Mouse (Mus musculus) heart, adult 2 months (tissue): Measurements from ENCODE around the gene Thtpa. TPM values are rescaled to one million over a fixed set of nuclear protein-coding genes. Genes with fewer than 3 reads are reported as not detected.
A peak's percentile ranks its signal among the peaks of the same experiment; 100 is the strongest.

Experiments used
- DNase-seq, 2 experiments: peaks; one replicate each; pipeline ENCODE4 v3.0.0; 2021
- H3K27ac ChIP-seq: fragments of 200-600 bp; 2 replicates; pipeline ENCODE4 v1.8.1; 2022
- H3K27me3 ChIP-seq: fragments of 200-500 bp; 2 replicates; pipeline ENCODE4 v1.6.1; 2012; ENCODE audit warnings: mild to moderate bottlenecking, low read length, inconsistent platforms, mixed read lengths; ENCODE audit not compliant: control insufficient read depth, insufficient read depth
- H3K36me3 ChIP-seq: fragments of 200-500 bp; 2 replicates; pipeline ENCODE4 v1.6.1; 2012; ENCODE audit warnings: low read length, inconsistent platforms; ENCODE audit not compliant: control insufficient read depth, insufficient read depth
- H3K4me1 ChIP-seq: fragments of 200-500 bp; 2 replicates; pipeline ENCODE4 v1.6.1; 2011; ENCODE audit warnings: low read length; ENCODE audit not compliant: control insufficient read depth, insufficient read depth
- H3K4me3 ChIP-seq: fragments of 200-600 bp; 2 replicates; pipeline ENCODE4 v1.8.1; 2022
- H3K79me2 ChIP-seq: fragments of 200-500 bp; replicated peaks from 2 replicates; pipeline ENCODE4 v1.6.1; 2012; ENCODE audit warnings: mild to moderate bottlenecking, inconsistent platforms, low read length, moderate library complexity, mixed read lengths; ENCODE audit not compliant: control insufficient read depth, insufficient read depth
- H3K9ac ChIP-seq: fragments of 200-500 bp; 2 replicates; pipeline ENCODE4 v1.6.1; 2012; ENCODE audit warnings: low read depth, mild to moderate bottlenecking, control low read depth, inconsistent platforms, low read length, mixed read lengths
- CTCF ChIP-seq: fragments of 200-600 bp; IDR thresholded peaks from 2 replicates; pipeline ENCODE4 v1.8.1; 2022; ENCODE audit warnings: antibody characterized with exemption, mild to moderate bottlenecking, moderate library complexity
- EP300 ChIP-seq: fragments of 200-500 bp; IDR thresholded peaks from 2 replicates; pipeline ENCODE4 v1.6.1; 2011; ENCODE audit warnings: low read depth, low read length, control low read depth; ENCODE audit not compliant: insufficient read depth
- POLR2A ChIP-seq: fragments of 200-500 bp; IDR thresholded peaks from 2 replicates; pipeline ENCODE4 v1.6.1; 2011; ENCODE audit warnings: mild to moderate bottlenecking, low read depth, low read length, control low read depth; ENCODE audit not compliant: insufficient read depth
- WGBS: fragments of 180-500 bp; shearing (Covaris S2); methylation state at CpG from one replicate; pipeline ENCODE4 v1.1.7; 2018; 5-methylcytosine and 5-hydroxymethylcytosine counted together
- intact Hi-C: fragments of 180-260 bp; cut with DNase I; formaldehyde crosslinking; loops from one replicate; pipeline ENCODE4 v1.15.1; 2025
- polyA plus RNA-seq: library from polyadenylated mRNA; depleted of rRNA; stranded (reverse); fragments of >200 nt; gene quantifications from 2 replicates; pipeline ENCODE4 v1.2.3, GENCODE M21; 2012
- total RNA-seq, 2 experiments: library from RNA; stranded (reverse); gene quantifications; 2 replicates each; pipeline ENCODE4 v1.2.3; 2021

Thtpa gene
- total and polyA plus RNA-seq, 3 experiments = 8.2 to 13.4 (median 10.7) TPM

DNA sequence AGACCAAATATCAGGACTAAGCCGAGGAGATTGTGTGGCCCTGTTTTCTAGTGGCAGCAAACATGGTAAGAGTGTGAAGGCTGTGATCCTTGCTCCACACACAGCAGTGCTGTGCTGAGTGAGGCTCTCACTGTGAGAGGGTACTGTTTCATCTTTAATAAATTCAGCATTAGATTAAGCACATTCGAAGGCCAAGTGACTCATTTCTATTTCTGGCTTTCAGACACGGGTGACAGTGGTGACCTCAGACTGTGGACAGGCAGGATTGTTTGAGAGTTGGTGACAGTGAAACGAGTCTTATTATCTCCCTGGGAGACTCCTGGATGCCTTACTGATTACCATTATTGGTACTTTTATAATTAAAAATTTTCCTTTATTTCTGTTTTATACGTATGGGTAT, 31.1 kb downstream of the Thtpa start:
- WGBS = 48% methylated on average over 5 of the region's 5 CpGs
- Histone ChIP-seq H3K27me3 (no peaks in the 10 kb centered on the region), H3K79me2 (no peaks in the 10 kb centered on the region), H3K9ac (no peak overlapping the region), H3K4me1 (0 out of 2 replicates have a peak, but pooled peaks cover 1% of the 10 kb centered on the region), H3K4me3 (no peak overlapping the region), H3K27ac (no peak overlapping the region), H3K36me3 (no peaks in the 10 kb centered on the region)
- TF ChIP-seq EP300 (no peak), POLR2A (no peak), CTCF (no peak)
- intact Hi-C loops = no loop called here
- no peak for DNase-seq

GRCm38 (mm10) chr14:55126521-55126920, 31.9 kb downstream of the Thtpa start:
- DNase-seq = no peak
- H3K36me3 ChIP-seq = no peaks in the 10 kb centered on the region
- H3K4me1 ChIP-seq = 0 out of 2 replicates have a peak, but pooled peaks cover 1% of the 10 kb centered on the region
- no peak overlapping the region for H3K27ac ChIP-seq
- H3K4me3 ChIP-seq = no peak overlapping the region
- no peak overlapping the region for H3K9ac ChIP-seq
- no peaks in the 10 kb centered on the region for H3K79me2 ChIP-seq
- 87% methylated on average over 7 of the region's 7 CpGs for WGBS
- intact Hi-C loops = no loop called here
- TF ChIP-seq EP300 = no peak
- no peak for TF ChIP-seq CTCF
- TF ChIP-seq POLR2A = no peak
- H3K27me3 ChIP-seq = no peaks in the 10 kb centered on the region

DNA sequence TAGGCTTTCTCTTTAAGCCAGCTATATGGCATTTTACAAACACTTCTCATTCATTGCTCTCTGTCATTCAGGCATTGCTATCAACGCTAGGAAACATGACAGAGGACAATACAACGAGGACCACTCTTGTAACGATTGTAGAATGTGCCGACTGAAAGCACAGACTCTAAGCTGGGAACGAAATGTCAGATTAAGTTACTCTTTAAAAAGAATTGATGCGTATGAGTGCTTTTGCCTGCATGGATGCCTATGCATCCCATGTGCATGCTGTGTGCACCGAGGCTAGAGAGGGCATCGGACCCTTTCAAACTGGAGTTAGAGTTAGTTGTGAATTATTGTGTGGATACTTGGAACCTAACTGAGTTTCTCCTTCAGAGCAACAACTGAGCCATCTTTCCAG, 41.1 kb downstream of the Thtpa start:
- Histone ChIP-seq H3K79me2 (no peaks in the 10 kb centered on the region), H3K27ac (no peak overlapping the region), H3K36me3 (no peaks in the 10 kb centered on the region), H3K4me1 (no peaks in the 10 kb centered on the region), H3K27me3 (no peaks in the 10 kb centered on the region), H3K4me3 (no peak overlapping the region), H3K9ac (no peak overlapping the region)
- WGBS = 61% methylated on average over 8 of the region's 8 CpGs
- no peak for TF ChIP-seq EP300
- TF ChIP-seq POLR2A = no peak
- no peak for TF ChIP-seq CTCF
- DNase-seq = no peak
- intact Hi-C loops = no loop called here

DNA sequence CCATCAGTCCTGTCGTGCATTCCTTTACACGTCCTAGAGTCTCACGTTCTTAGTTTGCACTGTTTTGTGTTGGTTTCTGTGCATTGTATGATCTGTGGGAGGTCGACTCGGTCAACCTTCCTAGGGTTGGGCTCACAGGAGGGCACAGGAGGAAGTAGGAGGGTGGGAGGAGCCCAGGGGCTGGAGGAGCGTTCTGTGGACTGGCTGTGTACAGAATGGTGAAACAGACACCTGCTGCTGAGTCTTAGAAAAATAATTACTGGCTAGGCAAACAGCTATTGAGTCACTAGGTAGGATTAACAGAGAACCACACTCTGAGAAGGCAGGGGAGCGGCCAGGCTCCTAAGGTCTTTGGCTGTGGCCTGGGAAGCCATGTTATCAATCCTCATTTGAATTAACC, 44.7 kb downstream of the Thtpa start:
- Histone ChIP-seq H3K27me3 (no peaks in the 10 kb centered on the region; the same call in 1 of the 2 replicates), H3K79me2 (no peaks in the 10 kb centered on the region), H3K27ac (no peak overlapping the region), H3K4me3 (no peak overlapping the region), H3K9ac (no peak overlapping the region), H3K36me3 (no peaks in the 10 kb centered on the region), H3K4me1 (no peaks in the 10 kb centered on the region)
- DNase-seq = no peak
- no peak for TF ChIP-seq POLR2A
- TF ChIP-seq EP300 = no peak
- TF ChIP-seq CTCF = no peak
- WGBS = 55% methylated on average over 7 of the region's 7 CpGs
- intact Hi-C loops = no loop called here

DNA sequence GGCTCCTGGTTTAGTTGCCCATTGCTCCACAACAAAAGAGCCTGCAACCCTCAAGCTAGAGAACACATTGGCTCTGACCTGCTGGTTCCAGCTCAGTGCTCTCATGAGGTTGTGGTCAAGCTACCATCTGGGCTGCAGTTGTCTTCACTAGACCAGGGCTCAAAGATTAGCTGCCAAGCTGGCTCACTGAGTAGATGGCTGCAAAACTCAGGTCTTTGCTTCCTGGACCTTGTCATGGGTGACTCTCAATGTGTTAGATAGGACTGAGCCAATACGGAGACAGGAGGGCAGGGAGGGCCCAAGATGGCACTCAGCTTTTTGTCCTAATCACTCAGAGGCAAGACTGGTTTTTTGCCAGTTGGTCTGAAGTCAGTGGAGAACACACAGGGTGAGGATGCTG, 51.7 kb downstream of the Thtpa start:
- H3K36me3 ChIP-seq = no peaks in the 10 kb centered on the region
- no peak for DNase-seq
- intact Hi-C loops = no loop called here
- no peak for TF ChIP-seq POLR2A
- no peak for TF ChIP-seq CTCF
- no peak for TF ChIP-seq EP300
- H3K27ac ChIP-seq = no peak overlapping the region
- H3K9ac ChIP-seq = no peak overlapping the region
- peaks cover 2% of the 10 kb centered on the region; the same call in 1 of the 2 replicates for H3K4me1 ChIP-seq
- no peaks in the 10 kb centered on the region for H3K79me2 ChIP-seq
- WGBS = 81% methylated on average over 1 of the region's 1 CpGs
- H3K27me3 ChIP-seq = no peaks in the 10 kb centered on the region; the same call in 1 of the 2 replicates
- H3K4me3 ChIP-seq = no peak overlapping the region

DNA sequence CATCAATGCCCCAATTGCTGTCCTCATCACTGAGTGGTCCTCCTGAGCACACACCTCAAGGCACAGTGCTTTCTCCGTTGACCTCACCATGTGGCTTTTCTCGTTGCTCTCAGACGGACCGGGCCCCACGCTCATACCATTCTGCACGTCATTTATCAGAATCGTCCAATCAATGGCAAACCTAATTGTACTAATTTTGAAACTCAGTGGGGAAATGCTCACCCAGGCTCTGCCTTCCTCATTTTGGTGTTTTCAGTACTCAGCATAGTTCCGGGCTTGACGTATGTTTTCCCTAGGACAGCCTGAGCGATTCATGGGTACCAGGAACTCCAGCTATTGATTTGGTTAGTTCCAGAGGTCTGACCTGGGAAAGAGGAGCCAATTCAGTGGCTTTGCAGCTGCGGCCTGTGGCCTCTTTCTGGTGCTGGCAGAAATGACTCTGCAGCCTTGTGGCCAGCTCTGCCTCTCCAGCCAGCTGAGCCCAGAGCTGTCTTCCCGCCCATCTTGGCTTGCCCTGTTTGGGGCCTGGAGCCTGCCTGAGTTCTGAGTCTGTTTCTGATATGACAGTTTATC, 52.3 kb downstream of the Thtpa start:
- peak; percentile 66 to 67 for DNase-seq
- peaks cover 2% of the 10 kb centered on the region; the same call in 1 of the 2 replicates for H3K4me1 ChIP-seq
- no peak overlapping the region for H3K4me3 ChIP-seq
- intact Hi-C loops = no loop called here
- no peak for TF ChIP-seq POLR2A
- TF ChIP-seq CTCF = no peak
- TF ChIP-seq EP300 = no peak
- 75% methylated on average over 12 of the region's 12 CpGs for WGBS
- H3K79me2 ChIP-seq = no peaks in the 10 kb centered on the region
- H3K27me3 ChIP-seq = no peaks in the 10 kb centered on the region; the same call in 1 of the 2 replicates
- no peak overlapping the region for H3K27ac ChIP-seq
- no peak overlapping the region for H3K9ac ChIP-seq
- H3K36me3 ChIP-seq = no peaks in the 10 kb centered on the region
